Mouse (Mus musculus): ENCODE data around the gene Phf3. TPM values are rescaled to one million over a fixed set of nuclear protein-coding genes. Genes with fewer than 3 reads are reported as not detected.

The Phf3 gene
- 37.8 and 41.9 TPM in 2 replicates for polyA plus RNA-seq (2014; fragmentation: Nextera tagmentation; extraction: Ambion mirVana)

DNA sequence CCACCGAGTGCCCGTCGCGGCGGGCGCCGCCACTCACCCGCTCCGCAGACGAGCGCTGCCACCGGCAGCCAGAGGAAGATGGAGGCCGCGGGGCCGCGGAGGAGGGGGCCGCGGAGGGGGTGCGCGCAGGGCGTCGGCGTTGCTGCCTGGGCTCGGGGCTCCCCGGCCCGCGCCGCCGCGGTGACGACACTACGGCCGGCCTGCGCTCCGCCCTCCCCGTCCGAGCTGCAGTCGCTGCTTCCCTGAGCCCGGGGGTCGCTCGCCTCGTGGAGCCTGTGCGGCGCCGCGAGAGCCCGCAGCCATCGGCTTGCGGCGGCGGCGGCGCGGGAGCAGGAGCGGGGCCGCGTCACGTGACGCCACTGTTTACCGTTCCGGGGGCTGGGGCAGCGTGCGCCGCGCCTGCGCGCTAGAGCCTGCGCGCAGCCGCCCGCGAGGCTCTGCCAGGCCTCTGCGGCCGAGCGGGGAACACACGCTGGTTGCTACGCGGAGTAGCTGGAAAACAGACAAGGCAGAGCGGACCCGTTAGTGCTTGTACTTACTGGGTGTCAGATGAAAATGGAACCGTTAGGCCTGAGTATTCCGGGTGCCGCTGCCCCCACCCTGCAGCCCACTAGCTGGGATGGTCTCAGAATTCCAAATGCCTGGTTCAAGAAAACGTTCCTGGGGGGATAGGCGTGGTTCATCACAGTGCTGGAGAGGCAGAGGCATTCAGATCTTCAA lies at the start of gene Phf3:
Gene Phf3, minus strand, starts transcription at position 381 of the 720 bp plus-strand sequence.
- WGBS, result under 1% methylated on average over 67 of the region's 85 CpGs
- peak; percentile 90 for ATAC-seq (ENCODE audit: insufficient number of reproducible peaks, insufficient read depth, low FRiP score, low read depth)
- H3K4me2 ChIP-seq (ENCODE audit: low read length), result peak within 1 kb of the TSS; percentile 76
- H3K27me3 ChIP-seq (ENCODE audit: control insufficient read depth, insufficient read depth, low read length), result no peaks in the 10 kb centered on the region
- no peaks in the 10 kb centered on the region for H3K9me3 ChIP-seq (ENCODE audit: control insufficient read depth, low read length)
- peak within 1 kb of the TSS; percentile 93 to 94 for H3K4me3 ChIP-seq (ENCODE audit: control insufficient read depth in 1 of 2, insufficient read depth in 1 of 2, low read depth in 1 of 2, low read length in 2 of 2)
- peaks cover 0 to 12% of the 10 kb centered on the region in 2 experiments; a peak in 2 of 4 replicates for H3K4me1 ChIP-seq (ENCODE audit: control insufficient read depth in 2 of 2, insufficient read depth in 2 of 2, low read length in 2 of 2)
- H3K27ac ChIP-seq (replicated peaks in 1 of 2; ENCODE audit: control insufficient read depth in 1 of 2, insufficient read depth in 1 of 2, low read depth in 2 of 2, low read length in 2 of 2), result peak within 1 kb of the TSS; percentile 98
- peak within 1 kb of the TSS; percentile 97 for H3K9ac ChIP-seq (ENCODE audit: low read length)
- H3K36me3 ChIP-seq (ENCODE audit: control insufficient read depth, insufficient read depth, low read length), result no peaks in the 10 kb centered on the region

DNA sequence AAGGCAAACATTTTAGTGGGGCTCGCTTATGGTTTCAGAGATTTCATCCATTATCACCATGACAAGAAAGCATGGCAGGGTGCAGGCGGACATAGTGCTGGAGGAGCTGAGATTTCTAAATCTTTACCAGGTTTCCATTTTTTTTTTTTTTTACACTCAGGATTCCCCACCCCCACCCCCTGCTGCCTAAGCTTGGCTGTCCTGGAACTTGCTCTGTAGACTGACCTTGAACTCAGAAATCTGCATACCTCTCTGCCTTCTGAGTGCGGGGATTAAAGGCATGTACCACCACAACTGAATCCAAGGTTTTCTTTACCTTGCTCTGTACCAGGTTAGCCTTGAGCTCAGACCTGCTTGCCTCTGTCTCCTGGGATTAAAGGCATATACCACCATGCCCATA lies 48.5 kb upstream of the Phf3 start:
- Histone ChIP-seq H3K4me2 (ENCODE audit: low read length) (no peak overlapping the region), H3K36me3 (ENCODE audit: control insufficient read depth, insufficient read depth, low read length) (no peaks in the 10 kb centered on the region), H3K27me3 (ENCODE audit: control insufficient read depth, insufficient read depth, low read length) (no peaks in the 10 kb centered on the region), H3K9ac (ENCODE audit: low read length) (no peak overlapping the region), H3K27ac (replicated peaks in 1 of 2; ENCODE audit: control insufficient read depth in 1 of 2, insufficient read depth in 1 of 2, low read depth in 2 of 2, low read length in 2 of 2) (no peak overlapping the region), H3K9me3 (ENCODE audit: control insufficient read depth, low read length) (peaks cover 25% of the 10 kb centered on the region), H3K4me3 (ENCODE audit: control insufficient read depth in 1 of 2, insufficient read depth in 1 of 2, low read depth in 1 of 2, low read length in 2 of 2) (no peak overlapping the region), H3K4me1 (ENCODE audit: control insufficient read depth in 2 of 2, insufficient read depth in 2 of 2, low read length in 2 of 2) (no peaks in the 10 kb centered on the region)
- 84% methylated on average over 3 of the region's 3 CpGs for WGBS
- no peak for ATAC-seq (ENCODE audit: insufficient number of reproducible peaks, insufficient read depth, low FRiP score, low read depth)

GRCm38 (mm10) chr1:30921252-30921651 lies 47.5 kb upstream of the Phf3 start:
- Histone ChIP-seq H3K9me3 (ENCODE audit: control insufficient read depth, low read length) (peaks cover 25% of the 10 kb centered on the region), H3K27me3 (ENCODE audit: control insufficient read depth, insufficient read depth, low read length) (no peaks in the 10 kb centered on the region), H3K4me3 (ENCODE audit: control insufficient read depth in 1 of 2, insufficient read depth in 1 of 2, low read depth in 1 of 2, low read length in 2 of 2) (no peak overlapping the region), H3K4me2 (ENCODE audit: low read length) (no peak overlapping the region), H3K36me3 (ENCODE audit: control insufficient read depth, insufficient read depth, low read length) (no peaks in the 10 kb centered on the region), H3K9ac (ENCODE audit: low read length) (no peak overlapping the region), H3K27ac (replicated peaks in 1 of 2; ENCODE audit: control insufficient read depth in 1 of 2, insufficient read depth in 1 of 2, low read depth in 2 of 2, low read length in 2 of 2) (no peak overlapping the region), H3K4me1 (ENCODE audit: control insufficient read depth in 2 of 2, insufficient read depth in 2 of 2, low read length in 2 of 2) (no peaks in the 10 kb centered on the region)
- ATAC-seq (ENCODE audit: insufficient number of reproducible peaks, insufficient read depth, low FRiP score, low read depth), result no peak

DNA sequence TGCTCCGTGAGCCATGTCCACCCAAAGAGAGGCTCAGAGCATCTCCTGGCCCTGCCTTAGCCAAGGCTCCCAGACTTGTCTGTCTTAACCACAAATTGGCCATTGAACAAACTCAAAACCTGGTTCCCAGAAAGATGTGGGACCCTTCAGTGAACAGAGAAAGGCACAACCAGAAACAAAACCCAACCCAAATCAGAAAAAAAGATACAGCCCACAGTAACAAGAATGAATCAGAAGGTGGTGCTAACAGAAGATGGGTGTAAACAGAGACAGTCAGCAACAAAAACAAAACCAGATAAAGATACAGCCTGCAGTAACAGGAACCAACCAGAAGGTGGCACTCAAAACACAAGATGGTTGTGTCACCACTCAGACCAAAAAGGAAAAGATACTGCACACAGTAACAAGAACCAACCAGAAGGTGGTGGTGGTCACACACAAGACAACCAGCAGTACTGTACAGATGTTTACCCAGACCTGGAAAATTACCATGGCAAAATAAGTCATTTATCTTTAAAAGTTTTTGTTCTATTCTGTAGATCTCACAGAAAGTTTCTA lies 47.0 kb upstream of the Phf3 start:
- WGBS, result 97% methylated on average over 1 of the region's 1 CpGs
- Histone ChIP-seq H3K9ac (ENCODE audit: low read length) (no peak overlapping the region), H3K4me2 (ENCODE audit: low read length) (no peak overlapping the region), H3K9me3 (ENCODE audit: control insufficient read depth, low read length) (peaks cover 25% of the 10 kb centered on the region), H3K4me3 (ENCODE audit: control insufficient read depth in 1 of 2, insufficient read depth in 1 of 2, low read depth in 1 of 2, low read length in 2 of 2) (no peak overlapping the region), H3K4me1 (ENCODE audit: control insufficient read depth in 2 of 2, insufficient read depth in 2 of 2, low read length in 2 of 2) (no peaks in the 10 kb centered on the region), H3K27me3 (ENCODE audit: control insufficient read depth, insufficient read depth, low read length) (no peaks in the 10 kb centered on the region), H3K27ac (replicated peaks in 1 of 2; ENCODE audit: control insufficient read depth in 1 of 2, insufficient read depth in 1 of 2, low read depth in 2 of 2, low read length in 2 of 2) (no peak overlapping the region), H3K36me3 (ENCODE audit: control insufficient read depth, insufficient read depth, low read length) (no peaks in the 10 kb centered on the region)
- ATAC-seq (ENCODE audit: insufficient number of reproducible peaks, insufficient read depth, low FRiP score, low read depth), result no peak

- 40% methylated on average over 3 of the region's 3 CpGs for WGBS
- ATAC-seq (ENCODE audit: insufficient number of reproducible peaks, insufficient read depth, low FRiP score, low read depth), result no peak
These were observed 36.5 kb upstream of the Phf3 start for GRCm38 (mm10) chr1:30910172-30910571.

DNA sequence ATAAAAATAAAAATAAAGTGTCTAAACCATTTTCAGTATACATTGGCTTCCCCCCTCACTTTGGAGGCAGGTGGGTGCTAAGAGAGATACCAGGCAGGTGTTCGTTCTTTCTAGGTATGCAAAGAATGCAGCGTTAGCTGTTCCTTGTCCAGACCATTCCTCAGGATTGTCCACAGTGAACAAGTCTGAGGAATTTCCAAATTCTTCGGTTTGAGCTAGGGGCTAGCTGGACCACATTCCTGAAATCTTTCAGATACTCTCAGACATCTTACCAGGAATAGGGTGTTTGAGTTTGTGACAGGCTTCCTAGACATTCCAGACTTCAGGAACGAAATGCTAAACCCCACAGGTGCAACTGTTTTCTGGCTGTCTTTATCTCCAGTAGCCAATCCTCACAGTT lies 35.1 kb upstream of the Phf3 start:
- H3K4me3 ChIP-seq (ENCODE audit: control insufficient read depth in 1 of 2, insufficient read depth in 1 of 2, low read depth in 1 of 2, low read length in 2 of 2), result no peak overlapping the region
- H3K9ac ChIP-seq (ENCODE audit: low read length), result no peak overlapping the region
- no peak overlapping the region for H3K27ac ChIP-seq (replicated peaks in 1 of 2; ENCODE audit: control insufficient read depth in 1 of 2, insufficient read depth in 1 of 2, low read depth in 2 of 2, low read length in 2 of 2)
- H3K4me1 ChIP-seq (ENCODE audit: control insufficient read depth in 2 of 2, insufficient read depth in 2 of 2, low read length in 2 of 2), result no peaks in the 10 kb centered on the region
- H3K4me2 ChIP-seq (ENCODE audit: low read length), result no peak overlapping the region
- WGBS, result 38% methylated on average over 4 of the region's 4 CpGs
- no peaks in the 10 kb centered on the region for H3K36me3 ChIP-seq (ENCODE audit: control insufficient read depth, insufficient read depth, low read length)
- H3K27me3 ChIP-seq (ENCODE audit: control insufficient read depth, insufficient read depth, low read length), result no peaks in the 10 kb centered on the region
- ATAC-seq (ENCODE audit: insufficient number of reproducible peaks, insufficient read depth, low FRiP score, low read depth), result no peak
- H3K9me3 ChIP-seq (ENCODE audit: control insufficient read depth, low read length), result no peaks in the 10 kb centered on the region

More at GRCm38 (mm10) chr1:30910172-30910571, 36.5 kb upstream of the Phf3 start:
- H3K4me2 ChIP-seq (ENCODE audit: low read length), result no peak overlapping the region
- no peaks in the 10 kb centered on the region for H3K27me3 ChIP-seq (ENCODE audit: control insufficient read depth, insufficient read depth, low read length)
- H3K4me1 ChIP-seq (ENCODE audit: control insufficient read depth in 2 of 2, insufficient read depth in 2 of 2, low read length in 2 of 2), result no peaks in the 10 kb centered on the region
- H3K27ac ChIP-seq (replicated peaks in 1 of 2; ENCODE audit: control insufficient read depth in 1 of 2, insufficient read depth in 1 of 2, low read depth in 2 of 2, low read length in 2 of 2), result no peak overlapping the region
- no peak overlapping the region for H3K9ac ChIP-seq (ENCODE audit: low read length)
- no peaks in the 10 kb centered on the region for H3K9me3 ChIP-seq (ENCODE audit: control insufficient read depth, low read length)
- H3K36me3 ChIP-seq (ENCODE audit: control insufficient read depth, insufficient read depth, low read length), result no peaks in the 10 kb centered on the region
- H3K4me3 ChIP-seq (ENCODE audit: control insufficient read depth in 1 of 2, insufficient read depth in 1 of 2, low read depth in 1 of 2, low read length in 2 of 2), result no peak overlapping the region

GRCm38 (mm10) chr1:30903480-30904218 lies 29.9 kb upstream of the Phf3 start:
- Histone ChIP-seq H3K4me1 (ENCODE audit: control insufficient read depth in 2 of 2, insufficient read depth in 2 of 2, low read length in 2 of 2) (no peaks in the 10 kb centered on the region), H3K36me3 (ENCODE audit: control insufficient read depth, insufficient read depth, low read length) (no peaks in the 10 kb centered on the region), H3K4me2 (ENCODE audit: low read length) (no peak overlapping the region), H3K9ac (ENCODE audit: low read length) (no peak overlapping the region), H3K9me3 (ENCODE audit: control insufficient read depth, low read length) (no peaks in the 10 kb centered on the region), H3K27ac (replicated peaks in 1 of 2; ENCODE audit: control insufficient read depth in 1 of 2, insufficient read depth in 1 of 2, low read depth in 2 of 2, low read length in 2 of 2) (no peak overlapping the region), H3K27me3 (ENCODE audit: control insufficient read depth, insufficient read depth, low read length) (no peaks in the 10 kb centered on the region), H3K4me3 (ENCODE audit: control insufficient read depth in 1 of 2, insufficient read depth in 1 of 2, low read depth in 1 of 2, low read length in 2 of 2) (no peak overlapping the region)
- WGBS, result 81% methylated on average over 3 of the region's 3 CpGs
- no peak for ATAC-seq (ENCODE audit: insufficient number of reproducible peaks, insufficient read depth, low FRiP score, low read depth)

Data from heart, embryonic 14.5 days (tissue).